Mouse (Mus musculus): ENCODE results near the gene Camk2d.

The Camk2d gene

DNA sequence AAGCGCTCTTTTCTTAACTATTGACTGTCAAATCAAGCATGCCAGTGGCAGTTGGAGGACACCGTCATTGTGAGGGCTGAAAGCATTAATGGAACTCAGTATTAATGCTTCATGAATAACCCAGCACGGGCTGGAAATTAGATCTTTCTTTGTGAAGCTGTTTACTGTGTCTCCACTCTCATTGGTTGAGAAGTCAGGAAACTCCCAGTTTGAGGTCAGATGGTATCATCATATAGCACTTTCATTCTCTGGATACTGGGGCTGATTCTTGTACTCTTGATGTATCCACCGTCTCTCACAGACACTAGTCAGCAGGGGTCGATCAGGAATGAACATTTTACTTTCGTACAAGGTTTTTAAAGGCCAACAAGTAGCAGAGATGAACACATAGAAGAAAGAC lies 54.6 kb downstream of the Camk2d start:
- no peak for DNase-seq (ENCODE audit: inconsistent ontology term)

DNA sequence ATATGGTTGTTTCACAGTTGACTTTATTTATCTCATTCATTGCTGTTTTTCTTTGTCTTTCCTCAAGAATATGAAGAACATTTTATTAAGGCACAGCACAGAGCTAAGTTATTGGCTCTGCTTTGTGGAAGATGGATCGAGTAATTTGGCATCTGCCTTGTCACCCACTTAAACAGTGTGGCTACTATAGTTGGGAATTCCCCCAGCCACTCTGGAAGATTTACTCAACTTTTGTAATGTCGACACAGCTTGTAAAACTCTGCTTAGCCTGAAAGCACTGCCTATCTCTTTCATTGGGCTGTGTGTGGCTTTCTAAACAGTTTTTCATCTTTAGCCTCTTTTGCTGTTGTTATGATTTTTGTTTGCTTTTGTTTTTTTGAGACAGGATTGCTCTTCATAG lies 56.3 kb downstream of the Camk2d start:
- peak; percentile 30 for DNase-seq (ENCODE audit: inconsistent ontology term)

DNA sequence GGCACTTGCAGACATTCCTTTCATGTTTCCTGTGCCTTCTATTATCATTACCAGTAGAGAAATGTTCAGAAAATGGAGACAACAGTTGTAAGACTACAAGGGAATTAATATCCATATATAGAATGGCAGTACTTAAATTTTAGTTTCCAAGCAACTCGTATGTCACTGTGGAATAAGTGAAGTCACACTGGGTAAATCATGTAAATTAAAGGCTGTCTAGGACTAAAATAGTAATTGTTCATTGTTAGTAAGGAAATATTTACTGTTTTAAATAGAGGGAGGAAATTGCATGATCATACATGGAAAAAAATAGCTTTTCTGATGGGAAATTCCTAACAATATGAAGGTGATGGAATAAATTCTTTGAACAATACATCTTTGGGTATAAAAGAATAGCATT lies 57.0 kb downstream of the Camk2d start:
- peak; percentile 65 for DNase-seq (ENCODE audit: inconsistent ontology term)

DNA sequence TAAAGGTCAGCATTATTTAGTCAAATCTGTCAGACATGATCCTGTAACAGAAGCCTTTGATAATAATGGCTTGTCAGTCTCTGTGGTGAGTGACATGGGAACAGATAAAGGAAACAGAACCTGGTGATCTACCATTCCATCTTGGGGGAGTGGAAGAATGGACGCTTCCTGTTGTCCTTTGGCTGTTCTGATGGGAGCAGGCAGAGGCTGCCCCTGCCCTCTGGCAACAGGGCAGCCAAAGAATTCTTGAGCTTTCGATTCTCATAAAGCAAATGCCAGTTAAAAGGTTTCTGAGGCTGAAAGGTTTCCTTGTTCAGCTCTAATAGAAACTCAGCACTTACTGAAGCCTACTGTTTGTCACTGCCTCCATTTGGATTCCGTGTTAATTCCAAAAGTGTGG lies 60.1 kb downstream of the Camk2d start:
- DNase-seq (ENCODE audit: inconsistent ontology term) = peak; percentile 82

DNA sequence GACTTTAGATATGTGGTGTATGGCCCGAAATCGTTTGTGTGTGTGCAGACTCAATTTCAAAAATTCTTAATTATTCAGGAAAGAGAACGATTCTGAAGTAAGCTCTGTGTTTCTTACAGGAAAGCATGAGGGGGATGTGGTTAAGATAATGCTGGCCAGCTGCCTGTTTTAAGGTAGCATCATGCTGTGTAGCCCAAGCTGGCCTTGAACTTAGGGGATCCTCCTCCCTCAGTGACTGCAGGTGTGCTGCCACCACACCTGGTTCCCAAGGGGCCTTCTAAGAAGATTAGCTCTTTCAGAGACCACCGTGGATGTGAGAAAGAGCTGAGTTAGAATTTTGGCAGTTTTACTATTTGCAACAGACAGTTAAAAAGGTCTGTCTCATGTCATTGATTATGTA lies 61.8 kb downstream of the Camk2d start:
- no peak for DNase-seq (ENCODE audit: inconsistent ontology term)

DNA sequence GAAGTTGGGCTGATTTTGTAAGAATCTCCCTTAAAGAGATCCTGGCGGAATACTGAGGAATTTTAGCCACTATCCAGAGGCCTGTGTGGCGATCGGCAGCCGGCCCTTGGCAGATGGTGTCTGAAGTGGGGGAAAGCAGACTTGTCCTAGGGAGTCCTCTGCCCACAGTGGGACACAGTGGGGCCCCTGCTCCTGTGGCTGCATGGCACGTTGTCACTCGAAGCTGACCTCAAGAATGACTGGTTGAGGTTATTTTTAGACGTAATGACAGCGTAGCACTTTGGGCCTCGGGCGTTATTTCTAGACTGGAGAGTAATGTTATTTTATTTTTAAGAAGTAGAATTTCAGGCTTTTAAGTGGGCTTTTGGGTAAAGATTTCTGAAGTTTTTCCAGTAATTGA lies 62.7 kb downstream of the Camk2d start:
- DNase-seq (ENCODE audit: inconsistent ontology term) = no peak

DNA sequence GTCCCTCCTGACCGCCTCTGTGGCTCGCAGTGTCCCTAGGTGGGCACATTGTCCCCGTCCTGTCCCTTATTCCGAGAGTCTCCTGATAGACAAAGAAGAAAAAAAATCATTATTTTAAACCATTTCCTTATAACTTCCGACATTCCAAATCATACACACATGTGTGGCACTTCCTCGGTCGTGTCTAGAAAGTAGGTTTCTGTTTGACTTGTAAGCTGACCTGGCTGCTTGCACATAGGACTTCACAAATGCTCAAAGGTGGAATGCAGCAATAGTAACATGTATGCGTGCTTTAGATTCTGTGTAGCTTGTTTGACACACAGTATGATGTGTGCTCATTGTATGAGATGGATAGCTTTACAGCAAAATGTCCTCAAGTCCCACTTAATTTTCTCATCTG lies 63.1 kb downstream of the Camk2d start:
- DNase-seq (ENCODE audit: inconsistent ontology term) = no peak

DNA sequence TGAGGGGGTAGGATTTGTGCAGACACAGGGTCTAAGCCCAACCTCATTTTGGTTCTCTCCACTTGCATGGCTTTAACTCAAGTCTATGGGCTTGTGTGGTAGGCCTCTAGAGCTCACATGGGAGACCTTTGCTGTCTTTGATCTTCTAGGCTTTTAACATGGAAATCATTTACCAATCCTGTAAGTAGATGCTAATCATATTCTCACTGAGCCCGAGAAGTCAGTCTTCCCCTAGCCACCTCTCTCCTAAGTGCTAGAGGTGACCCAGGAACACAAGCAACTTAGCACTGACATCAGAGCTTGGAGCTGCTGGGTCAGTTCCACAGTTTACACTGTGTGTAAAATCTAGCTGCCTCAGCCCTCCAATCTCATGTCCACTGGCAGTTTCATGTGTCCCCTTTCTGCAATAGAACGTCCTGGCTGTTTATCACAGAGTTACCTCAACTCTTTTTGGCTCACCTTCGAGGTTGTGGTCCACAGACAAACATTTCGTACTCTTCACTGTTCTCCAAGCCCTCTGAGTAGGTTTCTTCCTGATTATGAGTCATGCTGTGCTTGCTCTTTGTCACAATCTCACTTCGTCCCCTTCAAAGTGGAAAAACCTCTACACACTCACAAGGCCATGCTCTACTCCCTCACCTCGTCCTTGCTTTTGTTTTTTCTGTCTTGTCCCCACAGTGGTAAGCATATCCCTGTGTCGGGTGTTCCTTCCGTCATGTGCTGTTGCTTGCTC lies 63.9 kb downstream of the Camk2d start:
- DNase-seq (ENCODE audit: inconsistent ontology term) = no peak

DNA sequence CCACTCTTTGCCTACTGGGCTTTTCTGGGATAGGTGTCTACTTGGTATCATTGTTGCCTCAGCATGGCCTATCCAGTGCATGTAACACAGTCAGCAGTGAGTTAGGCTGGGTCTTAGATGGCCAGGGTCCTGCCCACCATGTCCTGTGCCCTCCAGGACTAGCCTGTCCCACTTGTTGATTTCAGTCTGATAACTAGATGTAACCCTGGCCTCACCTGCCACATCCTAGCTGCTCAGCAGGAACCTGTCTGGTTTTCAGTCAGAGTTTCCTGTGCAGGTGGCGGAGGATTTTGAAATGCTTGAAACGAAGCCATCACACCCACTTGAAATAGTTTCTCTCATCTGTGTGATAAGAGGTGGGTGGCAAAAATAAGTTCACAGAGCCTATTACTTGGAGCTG lies 64.5 kb downstream of the Camk2d start:
- DNase-seq (ENCODE audit: inconsistent ontology term) = peak; percentile 26

DNA sequence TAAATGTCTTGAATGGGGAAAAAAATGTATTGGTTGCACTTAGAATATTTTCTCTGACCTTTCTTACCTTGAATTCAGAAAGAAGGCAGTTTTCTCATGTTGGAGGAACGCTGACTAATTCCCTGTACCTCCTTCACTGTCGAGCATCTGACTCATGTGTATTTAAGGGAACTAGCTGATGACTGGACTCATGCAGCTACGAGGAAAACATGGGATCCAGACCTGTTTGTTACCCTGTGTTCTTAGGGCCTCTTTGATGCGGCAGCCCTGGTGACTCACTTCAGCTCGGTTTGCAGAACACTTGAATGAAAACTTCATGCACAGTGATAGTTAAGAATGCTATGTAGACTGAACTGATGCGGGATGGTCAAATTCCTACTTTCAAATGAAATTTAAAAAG lies 64.9 kb downstream of the Camk2d start:
- DNase-seq (ENCODE audit: inconsistent ontology term) = peak; percentile 62

DNA sequence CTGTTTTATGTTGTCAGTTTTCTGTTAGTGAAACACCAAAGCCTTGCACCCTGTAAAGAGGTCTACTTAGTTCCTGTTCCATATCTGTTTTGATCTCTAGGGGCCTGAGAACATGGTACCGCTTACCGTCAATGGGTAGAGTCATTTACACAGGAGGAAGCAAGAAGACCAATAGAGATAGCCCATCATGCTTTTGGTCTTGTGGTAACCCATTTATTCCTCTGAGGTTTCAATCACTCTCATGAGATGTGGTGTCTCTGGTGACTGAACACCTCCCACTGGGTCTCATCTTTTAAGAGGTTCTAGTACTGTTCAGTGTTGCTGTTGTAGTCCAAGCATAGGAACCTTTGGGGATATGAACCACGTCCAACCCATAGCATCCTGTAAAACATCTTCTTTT lies 65.8 kb downstream of the Camk2d start:
- no peak for DNase-seq (ENCODE audit: inconsistent ontology term)

DNA sequence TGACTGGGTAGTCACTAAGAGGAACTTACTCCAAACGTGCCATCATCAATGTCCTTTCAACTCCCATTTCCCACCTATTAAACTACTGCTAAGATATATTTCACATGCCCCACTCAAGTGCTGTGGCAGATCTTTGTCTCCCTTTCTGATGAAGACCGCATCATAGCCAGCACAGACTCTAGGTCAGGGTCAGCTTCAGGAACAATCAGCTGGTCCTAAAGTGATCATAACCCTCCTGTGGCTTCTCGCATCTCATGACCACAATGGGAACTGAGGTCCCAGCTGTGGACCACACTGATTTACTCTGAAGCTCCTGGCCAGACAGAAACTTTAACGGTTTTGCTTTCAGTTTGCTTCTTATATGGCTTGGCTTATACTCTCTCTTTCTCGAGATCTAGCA lies 67.3 kb downstream of the Camk2d start:
- no peak for DNase-seq (ENCODE audit: inconsistent ontology term)

DNA sequence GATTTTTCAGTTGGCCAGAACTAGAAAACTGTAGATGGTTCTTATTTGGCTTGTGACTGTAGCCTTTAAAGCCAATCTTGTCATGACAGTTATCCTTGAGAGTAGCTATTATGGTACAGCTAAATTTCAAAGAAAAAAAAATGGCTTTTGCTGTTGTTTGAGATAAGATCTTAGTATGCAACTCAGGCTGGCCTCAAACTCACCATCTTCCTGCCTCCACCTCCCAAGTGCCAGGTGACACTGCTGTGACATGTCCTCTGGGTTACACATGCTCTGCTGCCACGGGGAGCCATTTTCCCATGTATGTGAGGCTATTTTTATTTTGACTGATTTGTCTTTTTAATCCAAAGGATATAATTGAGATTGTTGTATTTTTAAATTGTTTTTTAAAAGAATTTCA lies 69.8 kb downstream of the Camk2d start:
- DNase-seq (ENCODE audit: inconsistent ontology term) = no peak

DNA sequence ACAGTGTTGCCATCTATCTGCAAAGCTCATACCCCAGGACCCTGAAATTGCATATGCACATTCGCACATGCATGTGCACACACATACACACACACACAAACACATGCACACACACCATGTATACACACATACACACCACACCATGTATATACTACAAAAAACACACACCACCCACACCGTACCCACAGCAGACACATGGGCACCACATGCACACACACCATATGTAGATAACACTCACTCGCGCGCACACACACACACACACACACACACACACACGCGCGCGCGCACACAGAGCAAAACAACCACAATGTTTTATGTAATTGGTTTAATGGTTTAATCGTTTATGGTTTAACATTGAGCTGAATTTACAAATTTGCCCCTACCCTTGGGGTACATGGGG lies 70.9 kb downstream of the Camk2d start:
- no peak for DNase-seq (ENCODE audit: inconsistent ontology term)

DNA sequence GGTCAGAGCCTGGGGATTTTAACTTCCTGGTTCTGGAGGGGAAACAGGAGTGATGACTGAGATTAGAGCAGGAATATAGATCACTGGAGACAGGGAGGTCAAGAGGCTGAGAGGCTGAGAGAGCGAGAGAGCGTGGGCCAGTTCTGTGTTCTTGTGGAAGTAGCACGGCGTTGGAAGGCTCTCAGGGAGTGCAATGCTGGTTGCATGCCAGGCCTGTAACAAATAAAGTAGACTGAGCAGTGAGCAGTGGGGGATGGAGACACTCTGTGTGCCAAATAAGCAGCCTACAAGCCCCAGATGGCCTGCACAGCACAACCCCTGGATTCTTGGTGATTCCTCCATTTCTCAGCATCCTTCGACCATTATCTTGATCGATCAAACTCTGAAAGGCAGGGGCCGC lies 71.3 kb downstream of the Camk2d start:
- peak; percentile 58 for DNase-seq (ENCODE audit: inconsistent ontology term)

DNA sequence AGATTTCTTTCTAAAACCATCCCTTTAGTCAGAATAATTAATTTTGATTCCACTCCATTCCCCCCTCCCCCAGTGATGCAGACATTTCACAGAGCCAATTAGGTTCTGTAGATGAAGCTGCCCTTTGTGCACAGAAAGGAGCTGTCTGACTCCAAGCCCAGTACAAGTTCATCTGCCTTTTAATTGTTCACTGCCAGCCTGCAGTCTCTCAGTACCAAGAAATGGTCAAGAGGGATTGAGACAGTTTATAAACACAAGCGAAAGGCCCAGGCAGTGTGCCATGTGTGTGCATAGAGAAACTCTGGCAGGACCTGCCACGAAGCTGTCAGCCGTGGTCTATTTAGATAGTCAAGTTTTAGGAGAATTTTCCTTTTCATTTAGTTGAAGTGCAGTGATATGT lies 72.0 kb downstream of the Camk2d start:
- DNase-seq (ENCODE audit: inconsistent ontology term) = peak; percentile 81

DNA sequence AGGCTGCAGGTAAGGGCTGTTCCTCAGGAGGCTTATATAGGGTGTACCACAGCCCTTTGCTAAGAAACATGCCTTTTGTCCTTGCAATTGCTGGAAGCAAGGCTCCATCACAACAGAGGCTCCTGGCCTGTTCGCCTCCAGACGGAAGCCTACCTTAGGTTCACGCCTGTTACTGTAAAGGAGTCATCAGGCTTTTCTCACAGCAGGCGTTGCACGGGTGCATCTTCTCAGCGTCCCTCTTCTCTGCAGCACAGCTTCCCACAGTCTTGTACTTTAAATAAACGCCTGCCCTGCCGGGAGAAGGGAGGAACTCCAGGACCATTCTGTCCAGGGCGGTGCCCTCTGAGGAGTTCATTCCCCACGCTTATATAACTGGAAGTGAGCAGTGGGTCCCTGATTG lies 72.6 kb downstream of the Camk2d start:
- DNase-seq (ENCODE audit: inconsistent ontology term) = no peak

DNA sequence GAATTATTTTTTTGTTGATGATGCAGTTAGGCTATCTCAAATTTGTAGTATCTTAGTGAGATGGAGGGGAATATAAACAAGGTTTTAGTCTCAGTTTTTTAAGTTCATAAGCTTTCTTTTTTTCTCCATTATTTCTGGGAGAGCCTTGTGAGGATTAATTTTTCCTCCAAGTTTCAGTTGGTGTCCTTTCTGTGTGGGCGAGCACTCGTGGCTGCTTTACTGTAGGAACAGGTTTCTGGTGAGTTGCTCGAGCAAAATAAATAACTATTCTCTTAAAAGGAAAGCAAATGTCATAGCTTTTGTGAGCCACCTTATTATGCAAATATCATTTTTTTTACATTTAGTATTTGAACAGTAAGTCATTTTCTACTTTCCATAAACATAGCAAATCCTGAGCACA lies 74.3 kb downstream of the Camk2d start:
- DNase-seq (ENCODE audit: inconsistent ontology term) = no peak

DNA sequence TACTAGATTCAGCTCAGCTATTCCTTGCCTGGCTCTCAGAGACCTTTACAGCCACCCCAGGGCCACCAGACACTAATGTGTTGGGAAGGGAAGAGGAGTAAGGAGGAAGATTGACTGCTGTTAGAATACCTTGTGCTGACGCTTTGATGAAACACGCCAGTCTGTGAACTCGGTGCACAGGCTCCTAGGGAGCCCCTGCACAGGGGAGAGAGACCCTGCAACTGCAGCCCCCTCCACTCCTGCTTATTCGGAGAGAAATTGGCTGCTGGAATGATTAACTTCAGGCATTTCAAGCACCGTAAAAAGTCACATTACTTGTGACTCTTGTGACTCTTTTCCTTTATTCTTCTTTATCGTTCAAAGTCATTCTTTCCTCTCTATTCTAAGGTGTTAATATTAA lies 75.2 kb downstream of the Camk2d start:
- no peak for DNase-seq (ENCODE audit: inconsistent ontology term)

DNA sequence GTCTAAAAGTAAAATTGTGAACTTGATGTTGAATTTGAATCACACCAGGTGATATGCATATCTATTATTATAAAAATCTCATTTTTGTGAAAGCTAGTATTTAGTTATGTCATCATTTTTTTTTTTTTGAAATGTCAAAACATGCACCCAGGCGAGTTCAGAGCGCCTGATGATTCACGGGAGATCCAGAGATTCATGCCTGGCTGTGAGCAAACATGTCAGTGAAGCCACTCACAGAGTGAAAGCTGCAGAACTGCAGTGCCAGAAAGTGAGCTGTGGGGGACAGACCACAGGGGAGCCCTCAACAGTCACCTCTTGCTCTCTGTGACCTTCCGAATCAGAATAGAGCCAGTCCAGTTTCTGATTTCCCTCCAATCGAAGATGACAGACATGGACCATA lies 84.9 kb downstream of the Camk2d start:
- DNase-seq (ENCODE audit: inconsistent ontology term) = no peak

DNA sequence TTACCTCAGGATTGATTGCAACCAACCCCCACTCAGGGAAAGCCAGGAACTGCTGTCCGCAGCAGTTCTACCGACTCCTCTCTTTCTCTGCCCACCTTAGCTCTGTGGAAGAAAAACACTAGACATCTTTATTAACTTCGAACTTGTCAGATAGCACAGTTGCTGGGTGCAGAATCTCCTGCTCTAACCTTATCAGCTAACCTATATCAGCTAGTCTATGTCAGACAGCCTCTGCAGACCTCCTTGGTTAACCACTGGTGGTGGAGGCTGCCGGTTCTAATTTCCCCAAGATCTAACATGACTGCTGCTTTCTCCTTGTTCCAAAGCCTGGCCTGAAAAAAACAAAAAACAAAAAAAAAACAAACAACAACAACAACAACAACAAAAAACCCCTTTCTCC lies 85.9 kb downstream of the Camk2d start:
- DNase-seq (ENCODE audit: inconsistent ontology term) = no peak

DNA sequence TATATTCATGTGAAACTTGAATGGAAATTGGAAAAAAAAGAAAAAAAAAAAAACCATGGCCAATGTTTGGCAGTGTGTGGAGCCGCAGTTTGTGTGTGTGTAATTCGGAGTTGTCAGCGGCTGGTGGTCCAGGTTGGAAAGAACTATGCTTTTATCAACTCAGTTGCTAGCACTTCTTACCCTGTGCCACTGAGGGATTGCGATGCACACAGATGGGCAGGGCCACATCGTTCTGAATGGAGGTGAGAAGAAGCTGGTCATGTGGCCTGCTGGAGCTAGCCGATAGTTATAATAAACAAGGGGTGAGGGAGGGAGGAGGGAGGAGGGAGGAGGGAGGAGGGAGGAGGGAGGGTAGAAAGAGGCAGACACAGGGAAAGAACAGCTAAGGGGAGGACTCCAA lies 89.3 kb downstream of the Camk2d start:
- DNase-seq (ENCODE audit: inconsistent ontology term) = no peak

DNA sequence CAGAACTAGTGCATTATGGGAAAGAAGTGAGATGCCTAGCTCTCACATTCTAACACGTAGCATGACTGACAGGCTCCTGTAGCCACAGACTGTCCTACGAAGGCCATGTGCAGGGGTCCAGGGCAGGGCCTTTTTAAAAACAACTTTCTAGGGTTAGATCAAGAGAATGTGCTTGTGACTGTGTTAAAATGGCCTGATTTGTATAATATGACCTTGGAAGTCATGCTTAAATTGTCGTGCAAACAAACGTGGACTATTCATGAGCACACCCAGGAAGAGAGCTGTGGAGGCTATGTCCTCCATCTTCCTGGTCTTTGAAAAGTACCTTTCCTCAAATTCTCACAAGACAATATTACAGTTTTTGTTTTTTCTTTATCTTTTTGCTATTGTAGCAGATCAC lies 91.0 kb downstream of the Camk2d start:
- no peak for DNase-seq (ENCODE audit: inconsistent ontology term)

DNA sequence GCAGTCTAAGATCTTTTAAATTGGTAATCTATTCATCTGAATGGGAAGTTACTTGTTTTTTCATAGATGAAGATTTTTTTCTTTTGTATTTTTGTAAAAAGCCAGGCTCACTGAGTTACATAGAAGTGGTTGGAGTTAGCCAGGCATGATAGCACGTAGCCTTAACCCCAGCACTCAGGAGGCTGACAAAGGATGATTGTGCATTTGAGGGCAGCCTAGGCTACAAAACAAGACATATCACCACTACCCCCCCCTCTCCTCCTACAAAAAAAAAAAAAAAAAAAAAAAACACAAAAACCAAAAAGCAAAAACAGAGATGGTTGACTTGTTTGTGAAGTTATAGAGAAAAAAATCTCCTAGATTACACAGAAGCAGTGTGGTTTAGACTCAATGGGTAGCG lies 92.4 kb downstream of the Camk2d start:
- DNase-seq (ENCODE audit: inconsistent ontology term) = no peak
